Comparison of ENCODE assay signal across 8 mouse cellular contexts in genomic region chr7:132575623-132576022, GRCm38 (mm10). TPM values are rescaled to one million over a fixed set of nuclear protein-coding genes. Genes with fewer than 3 reads are reported as not detected.
DNase-seq lines count a peak whose midpoint lies in the region; ATAC-seq and TF ChIP-seq lines count a peak whose summit lies in the region.

No protein-coding gene starts in this region.

- peak; percentile 60 for ATAC-seq in activated CD4-positive, CD25-positive, alpha-beta regulatory T cell, adult 4 months
- peak; percentile 89 for ATAC-seq in hindbrain, embryonic 16.5 days

- H3K79me2 ChIP-seq in macrophage (ENCODE audit: inconsistent target), result peaks cover 49% of the 10 kb centered on the region

- TF ChIP-seq CTCF in left cerebral cortex, adult 2 months (IDR thresholded peaks at IDR 0.05), result peak; percentile 55

- no peaks in the 10 kb centered on the region for H3K9me3 ChIP-seq in hindbrain, embryonic 16.5 days (ENCODE audit: control insufficient read depth, low read length)

- 0% methylated on average over 13 of the region's 13 CpGs for WGBS in hindbrain, embryonic 16.5 days
- WGBS in macrophage (ENCODE audit: missing documents), result 3% methylated on average over 13 of the region's 13 CpGs

- H3K27me3 ChIP-seq in hindbrain, embryonic 16.5 days (replicated peaks; ENCODE audit: control insufficient read depth, insufficient read depth, low read length), result no peaks in the 10 kb centered on the region

- H3K4me3 ChIP-seq in hindbrain, embryonic 16.5 days (ENCODE audit: low read length), result peak overlapping the region; percentile 88
- H3K4me3 ChIP-seq in left cerebral cortex, adult 2 months, result peak overlapping the region; percentile 89
- peak overlapping the region; percentile 40 for H3K4me3 ChIP-seq in macrophage (ENCODE audit: inconsistent target)

- H3K27ac ChIP-seq in hindbrain, embryonic 16.5 days (ENCODE audit: low read depth, low read length), result peak overlapping the region; percentile 92
- peak overlapping the region; percentile 92 for H3K27ac ChIP-seq in left cerebral cortex, adult 2 months
- peak overlapping the region; percentile 42 for H3K27ac ChIP-seq in macrophage

- peak; percentile 77 to 83 for DNase-seq in cerebellum, postnatal 36 days
- peak; percentile 48 to 71 for DNase-seq in frontal cortex, postnatal 25 days (ENCODE audit: low spot score in 2 of 2)
- peak; percentile 79 to 82 for DNase-seq in left cerebral cortex, adult 2 months (ENCODE audit: extremely low spot score in 1 of 2, low spot score in 2 of 2)
- DNase-seq in right cerebral cortex, adult 2 months (ENCODE audit: low spot score in 2 of 2), result peak; percentile 82 to 84
- DNase-seq in urinary bladder, postnatal 36 days (ENCODE audit: low spot score in 2 of 2), result peak; percentile 66 to 74

- peak overlapping the region; percentile 77 for H3K9ac ChIP-seq in hindbrain, embryonic 16.5 days (ENCODE audit: low read depth, low read length)

- peaks cover 7% of the 10 kb centered on the region for H3K4me1 ChIP-seq in hindbrain, embryonic 16.5 days (ENCODE audit: control insufficient read depth, insufficient read depth, low read depth, low read length)

- intact Hi-C loops in left cerebral cortex, adult 2 months (cut with DNase I), result loop anchor here (5.0 kb wide), 2 partner anchors 62 to 237 kb away; partner anchors contain the start of gene Fam53b

- H3K36me3 ChIP-seq in hindbrain, embryonic 16.5 days (ENCODE audit: control insufficient read depth, insufficient read depth, low read length), result no peaks in the 10 kb centered on the region
- no peaks in the 10 kb centered on the region for H3K36me3 ChIP-seq in macrophage (ENCODE audit: inconsistent target)

- H3K4me2 ChIP-seq in hindbrain, embryonic 16.5 days (ENCODE audit: low read length), result peak overlapping the region; percentile 80

RNA-seq across cellular contexts. Expression of gene Oat, which starts 0.6 kb away (rescaled TPM):
- 10 to 100 TPM; 78.7 to 79.0 TPM for polyA plus RNA-seq in activated CD4-positive, CD25-positive, alpha-beta regulatory T cell, adult 4 months (2017; shearing (Covaris generic))
- 124 and 133 TPM in 2 replicates for polyA plus RNA-seq in hindbrain, embryonic 16.5 days (2015; fragmentation: Nextera tagmentation; extraction: Ambion mirVana)
- 10 to 100 TPM; 83.8 to 83.9 TPM for total RNA-seq in left cerebral cortex, adult 2 months (2021)
- total RNA-seq in macrophage (2018; cell fraction: chromatin; rRNA removed), result 10 to 100 TPM in 14 of 26 experiments, 1 to 10 TPM in 12; 4.0 to 23.7 (median 10.5) TPM
- total RNA-seq in macrophage (2018; cell fraction: cytosol; rRNA removed), result 10 to 100 TPM; 29.5 to 72.1 (median 48.9) TPM
- 10 to 100 TPM; 14.0 to 36.5 (median 24.7) TPM for total RNA-seq in macrophage (2018; cell fraction: nucleus; rRNA removed)
- polyA plus RNA-seq in macrophage (2018), result 46.9 to 79.8 TPM (median 59.3 TPM) in 3 replicates

RNA-seq across cellular contexts. Expression of gene Nkx1-2, which starts 23.8 kb away (rescaled TPM):
- polyA plus RNA-seq in activated CD4-positive, CD25-positive, alpha-beta regulatory T cell, adult 4 months (2017; shearing (Covaris generic)), result not detected
- polyA plus RNA-seq in hindbrain, embryonic 16.5 days (2015; fragmentation: Nextera tagmentation; extraction: Ambion mirVana), result 0.24 and 0.29 TPM in 2 replicates
- total RNA-seq in left cerebral cortex, adult 2 months (2021), result not detected
- total RNA-seq in macrophage (2018; cell fraction: chromatin; rRNA removed), result not detected
- total RNA-seq in macrophage (2018; cell fraction: cytosol; rRNA removed), result not detected
- not detected for total RNA-seq in macrophage (2018; cell fraction: nucleus; rRNA removed)
- polyA plus RNA-seq in macrophage (2018), result not detected in 3 replicates

RNA-seq across cellular contexts. Expression of gene Lhpp, which starts 34.8 kb away (rescaled TPM):
- 1 to 10 TPM; 4.2 to 4.6 TPM for polyA plus RNA-seq in activated CD4-positive, CD25-positive, alpha-beta regulatory T cell, adult 4 months (2017; shearing (Covaris generic))
- polyA plus RNA-seq in hindbrain, embryonic 16.5 days (2015; fragmentation: Nextera tagmentation; extraction: Ambion mirVana), result 56.2 and 56.4 TPM in 2 replicates
- 10 to 100 TPM; 15.5 to 16.3 TPM for total RNA-seq in left cerebral cortex, adult 2 months (2021)
- 10 to 100 TPM in 11 of 26 experiments, 1 to 10 TPM in 14, not detected in 1; 2.3 to 18.6 (median 9.1) TPM for total RNA-seq in macrophage (2018; cell fraction: chromatin; rRNA removed)
- 10 to 100 TPM; 10.2 to 26.4 (median 18.1) TPM for total RNA-seq in macrophage (2018; cell fraction: cytosol; rRNA removed)
- 10 to 100 TPM in 6 of 26 experiments, 1 to 10 TPM in 20; 2.6 to 17.6 (median 6.5) TPM for total RNA-seq in macrophage (2018; cell fraction: nucleus; rRNA removed)
- 15.6 to 23.7 TPM (median 21.2 TPM) in 3 replicates for polyA plus RNA-seq in macrophage (2018)

Comparison
In these comparisons a context has a peak if more than half of its experiments do, and no peak if none do; other contexts are left out.
1. Peak in every context shown above with its lines: DNase-seq, ATAC-seq, H3K4me3 ChIP-seq and H3K27ac ChIP-seq.
2. H3K27ac ChIP-seq: peak in every context shown above with its lines; median percentile 92 in hindbrain, embryonic 16.5 days; 92 in left cerebral cortex, adult 2 months; 42 in macrophage.